Mouse (Mus musculus) CH12.LX (cell line): ENCODE measurements at regions not wholly inside any gene's neighbourhood (a gene's known extent, or its start where the extent isn't known, plus 50 kb on each side); places are given as distances from the start of the nearest gene placed in this dataset.

Source experiments
- DNase-seq: peaks from one replicate; pipeline ENCODE4 v3.0.0-alpha.2; 2013; ENCODE audit errors: extremely low read depth
- H3K27ac ChIP-seq: 2 replicates; pipeline ENCODE4 v1.5.1; 2012; ENCODE audit warnings: low read depth, mild to moderate bottlenecking, control low read depth, moderate library complexity; ENCODE audit not compliant: insufficient read depth
- H3K27me3 ChIP-seq: replicated peaks from 2 replicates; pipeline ENCODE3; 2012; ENCODE audit warnings: inconsistent platforms
- H3K36me3 ChIP-seq, 2 experiments: replicated peaks in 1 of 2; 2 replicates each; pipeline versions ENCODE3 to v1.6.1; 2012; ENCODE audit warnings: inconsistent platforms in 1 of 2, low read length in 1 of 2, mild to moderate bottlenecking in 1 of 2, mixed read lengths in 1 of 2, moderate library complexity in 1 of 2; ENCODE audit not compliant: control insufficient read depth in 1 of 2, insufficient read depth in 1 of 2
- H3K4me1 ChIP-seq, 2 experiments: 2 replicates each; pipeline ENCODE4 v1.6.1; 2012; ENCODE audit warnings: inconsistent platforms in 1 of 2, moderate library complexity in 1 of 2; ENCODE audit not compliant: insufficient read depth in 2 of 2, control insufficient read depth in 1 of 2
- H3K4me2 ChIP-seq: 2 replicates; pipeline ENCODE4 v1.6.1; 2012; ENCODE audit warnings: low read depth, mild to moderate bottlenecking, control low read depth; ENCODE audit not compliant: poor library complexity, insufficient read depth, severe bottlenecking
- H3K4me3 ChIP-seq, 3 experiments: fragments of 150-350 bp in 1 of 3; sonication (generic) in 1 of 3; replicated peaks in 1 of 3; 2 replicates each; pipeline versions ENCODE3 to v1.5.1; 2011 to 2012; ENCODE audit warnings: low read depth in 2 of 3, low read length in 2 of 3, mild to moderate bottlenecking in 2 of 3, moderate library complexity in 2 of 3, control low read depth in 1 of 3, improper control_type of control experiment in 1 of 3, inconsistent platforms in 1 of 3, mixed read lengths in 1 of 3; ENCODE audit not compliant: poor library complexity in 1 of 3
- H3K79me2 ChIP-seq: replicated peaks from 2 replicates; pipeline ENCODE4 v1.6.1; 2012; ENCODE audit warnings: mild to moderate bottlenecking, moderate library complexity; ENCODE audit not compliant: control insufficient read depth, poor library complexity, insufficient read depth, severe bottlenecking; ENCODE audit errors: extremely low read depth
- H3K9ac ChIP-seq: 2 replicates; pipeline ENCODE4 v1.6.1; 2012; ENCODE audit warnings: low read depth, mild to moderate bottlenecking, control low read depth, moderate library complexity; ENCODE audit not compliant: insufficient read depth
- H3K9me3 ChIP-seq: replicated peaks from 2 replicates; pipeline ENCODE3; 2012; ENCODE audit warnings: low read length, inconsistent platforms, mixed read lengths
- BHLHE40 ChIP-seq: IDR thresholded peaks from 2 replicates; pipeline ENCODE4 v1.6.1; 2011; ENCODE audit warnings: mild to moderate bottlenecking, low read depth, low read length, improper control_type of control experiment
- CHD1 ChIP-seq: IDR thresholded peaks from 2 replicates; pipeline ENCODE4 v1.6.1; 2012; ENCODE audit warnings: low read depth, low read length, improper control_type of control experiment, inconsistent platforms
- CHD2 ChIP-seq: IDR thresholded peaks from 2 replicates; pipeline ENCODE4 v1.6.1; 2011; ENCODE audit warnings: low read length, improper control_type of control experiment
- CTCF ChIP-seq, 2 experiments: IDR thresholded peaks in 1 of 2; conservative IDR thresholded peaks in 1 of 2; 2 replicates each; pipeline ENCODE4 v1.5.1; 2011 to 2012; ENCODE audit warnings: low read depth in 2 of 2, low read length in 2 of 2, improper control_type of control experiment in 1 of 2, inconsistent platforms in 1 of 2, mild to moderate bottlenecking in 1 of 2, moderate library complexity in 1 of 2
- E2F4 ChIP-seq: IDR thresholded peaks from 2 replicates; pipeline ENCODE4 v1.6.1; 2011; ENCODE audit warnings: low read depth, low read length, improper control_type of control experiment; ENCODE audit not compliant: insufficient replicate concordance
- ELF1 ChIP-seq: IDR thresholded peaks from 2 replicates; pipeline ENCODE4 v1.6.1; 2014; ENCODE audit warnings: low read depth, mild to moderate bottlenecking, inconsistent platforms, low read length, improper control_type of control experiment
- IRF4 ChIP-seq: IDR thresholded peaks from 2 replicates; pipeline ENCODE4 v1.6.1; 2014; ENCODE audit warnings: low read depth, mild to moderate bottlenecking, inconsistent platforms, low read length, improper control_type of control experiment
- JUND ChIP-seq: conservative IDR thresholded peaks from 2 replicates; pipeline ENCODE4 v1.6.1; 2011; ENCODE audit warnings: low read depth, low read length, improper control_type of control experiment
- KAT2A ChIP-seq: IDR thresholded peaks from 2 replicates; pipeline ENCODE4 v1.6.1; 2012; ENCODE audit warnings: low read length, improper control_type of control experiment, inconsistent platforms; ENCODE audit not compliant: insufficient replicate concordance
- MAZ ChIP-seq: IDR thresholded peaks from 2 replicates; pipeline ENCODE4 v1.6.1; 2012; ENCODE audit warnings: low read depth, mild to moderate bottlenecking, inconsistent platforms, low read length, improper control_type of control experiment, moderate library complexity
- MEF2A ChIP-seq: IDR thresholded peaks from 2 replicates; pipeline ENCODE4 v1.6.1; 2014; ENCODE audit warnings: low read depth, mild to moderate bottlenecking, inconsistent platforms, low read length, improper control_type of control experiment, borderline replicate concordance
- MYC ChIP-seq: IDR thresholded peaks from 2 replicates; pipeline ENCODE4 v1.6.1; 2011; ENCODE audit warnings: low read depth, mild to moderate bottlenecking, improper control_type of control experiment, low read length
- NRF1 ChIP-seq: IDR thresholded peaks from 2 replicates; pipeline ENCODE4 v1.6.1; 2014; ENCODE audit warnings: low read depth, mild to moderate bottlenecking, inconsistent platforms, low read length, improper control_type of control experiment, moderate library complexity
- PAX5 ChIP-seq: IDR thresholded peaks from 2 replicates; pipeline ENCODE4 v1.6.1; 2012; ENCODE audit warnings: low read length, inconsistent platforms, mixed read lengths
- POLR2A ChIP-seq: IDR thresholded peaks from 2 replicates; pipeline ENCODE4 v1.6.1; 2011; ENCODE audit warnings: low read depth, mild to moderate bottlenecking, improper control_type of control experiment, low read length
- RAD21 ChIP-seq: IDR thresholded peaks from 2 replicates; pipeline ENCODE4 v1.6.1; 2011; ENCODE audit warnings: low read depth, mild to moderate bottlenecking, low read length, improper control_type of control experiment, moderate library complexity
- SIN3A ChIP-seq: IDR thresholded peaks from 2 replicates; pipeline ENCODE4 v1.6.1; 2012; ENCODE audit warnings: low read length, improper control_type of control experiment, inconsistent platforms
- USF1 ChIP-seq: IDR thresholded peaks from 2 replicates; pipeline ENCODE4 v1.6.1; 2014; ENCODE audit warnings: low read depth, mild to moderate bottlenecking, inconsistent platforms, low read length, improper control_type of control experiment
- USF2 ChIP-seq: conservative IDR thresholded peaks from 2 replicates; pipeline ENCODE4 v1.6.1; 2011; ENCODE audit warnings: low read depth, low read length, improper control_type of control experiment
- ZKSCAN1 ChIP-seq: IDR thresholded peaks from 2 replicates; pipeline ENCODE4 v1.6.1; 2012; ENCODE audit warnings: low read depth, inconsistent platforms, low read length, improper control_type of control experiment, borderline replicate concordance
- dilution Hi-C: fragments of 300-500 bp; cut with MboI; formaldehyde crosslinking; loops from 2 replicates; pipeline ENCODE4 v1.14.3; 2020; ENCODE audit warnings: low sequenced_read_pairs; ENCODE audit not compliant: extremely low pct_unique_long_range_greater_than_20kb, extremely low pct_ligation_motif_present
- in situ Hi-C: fragments of 300-500 bp; cut with MboI; formaldehyde crosslinking; loops from 3 replicates; pipeline ENCODE4 v1.14.3; 2019; ENCODE audit warnings: low sequenced_read_pairs, low pct_ligation_motif_present, low pct_unique_long_range_greater_than_20kb, mixed read lengths

GRCm38 (mm10) chr15:25524189-25524588 lies 98.1 kb upstream of the Myo10 start:
- Histone ChIP-seq H3K27me3 (no peaks in the 10 kb centered on the region), H3K4me1 (no peaks in the 10 kb centered on the region), H3K4me3 (no peak overlapping the region), H3K79me2 (no peaks in the 10 kb centered on the region), H3K9me3 (no peaks in the 10 kb centered on the region), H3K4me2 (no peak overlapping the region), H3K9ac (no peak overlapping the region), H3K36me3 (no peaks in the 10 kb centered on the region), H3K27ac (no peak overlapping the region)
- dilution Hi-C loops = no loop called here
- in situ Hi-C loops = no loop called here
- DNase-seq = no peak
- TF ChIP-seq RAD21 = no peak
- no peak for TF ChIP-seq IRF4
- TF ChIP-seq MYC = no peak
- TF ChIP-seq ZKSCAN1 = no peak
- TF ChIP-seq NRF1 = no peak
- no peak for TF ChIP-seq E2F4
- no peak for TF ChIP-seq CTCF (conservative IDR thresholded peaks at IDR 0.05 in 1 of 2, IDR thresholded peaks at IDR 0.05 in 1 of 2; ENCODE audit: low read depth in 2 of 2, low read length in 2 of 2)
- no peak for TF ChIP-seq ELF1
- TF ChIP-seq MAZ = no peak
- no peak for TF ChIP-seq SIN3A
- TF ChIP-seq USF2 = no peak
- TF ChIP-seq JUND = no peak
- no peak for TF ChIP-seq USF1
- TF ChIP-seq POLR2A = no peak
- no peak for TF ChIP-seq CHD1
- TF ChIP-seq PAX5 = no peak
- no peak for TF ChIP-seq BHLHE40
- TF ChIP-seq MEF2A = no peak

GRCm38 (mm10) chr15:25525337-25525736 lies 97.0 kb upstream of the Myo10 start:
- Histone ChIP-seq H3K4me1 (no peaks in the 10 kb centered on the region), H3K4me2 (no peak overlapping the region), H3K36me3 (no peaks in the 10 kb centered on the region), H3K27me3 (no peaks in the 10 kb centered on the region), H3K79me2 (no peaks in the 10 kb centered on the region), H3K9me3 (no peaks in the 10 kb centered on the region), H3K4me3 (no peak overlapping the region), H3K27ac (no peak overlapping the region), H3K9ac (no peak overlapping the region)
- TF ChIP-seq KAT2A (no peak), CHD2 (no peak), BHLHE40 (no peak), CTCF (conservative IDR thresholded peaks at IDR 0.05 in 1 of 2, IDR thresholded peaks at IDR 0.05 in 1 of 2; ENCODE audit: low read depth in 2 of 2, low read length in 2 of 2) (no peak)
- dilution Hi-C loops (no loop called here), in situ Hi-C loops (no loop called here)
- DNase-seq = no peak
